In genomic region chr9:90698439-90698838, GRCm38 (mm10) we compare ENCODE assay signal across 16 mouse cellular contexts.
"Had no signal": no experiment of that assay in that cellular context is flagged by ENCODE, and none has a peak within 500 bp of the region (broad histone marks: within the 10 kb centered on the region; RNA-seq: fewer than 3 reads in every experiment).

No protein-coding gene starts in this region.

- DNase-seq: kidney, postnatal 14 days; kidney, postnatal 4 days; layer of hippocampus, postnatal 36 days; liver, embryonic 13.5 days; lung, adult 2 months; lung, postnatal 14 days; lung, postnatal 4 days; right cerebral cortex, postnatal 25 days; spleen, adult 18-20 months; thymus, postnatal 25 days had no signal

- H3K9me3 ChIP-seq: liver, embryonic 13.5 days; midbrain, embryonic 12.5 days; midbrain, embryonic 15.5 days; neural tube, embryonic 13.5 days; stomach, embryonic 15.5 days had no signal

- H3K9ac ChIP-seq: liver, embryonic 13.5 days; midbrain, embryonic 12.5 days; midbrain, embryonic 15.5 days; neural tube, embryonic 13.5 days; stomach, embryonic 15.5 days had no signal

- H3K4me2 ChIP-seq: liver, embryonic 13.5 days; midbrain, embryonic 15.5 days; stomach, embryonic 15.5 days had no signal

- H3K27ac ChIP-seq: left cerebral cortex, adult 2 months; liver, embryonic 13.5 days; midbrain, embryonic 15.5 days; stomach, embryonic 15.5 days had no signal

- H3K27me3 ChIP-seq: liver, embryonic 13.5 days; stomach, embryonic 15.5 days had no signal

- H3K4me1 ChIP-seq: liver, embryonic 13.5 days; stomach, embryonic 15.5 days had no signal

- H3K36me3 ChIP-seq: liver, embryonic 13.5 days; midbrain, embryonic 12.5 days; midbrain, embryonic 15.5 days; neural tube, embryonic 13.5 days; stomach, embryonic 15.5 days had no signal

- H3K4me3 ChIP-seq: left cerebral cortex, adult 2 months; liver, embryonic 13.5 days; midbrain, embryonic 12.5 days; midbrain, embryonic 15.5 days; myocyte; neural tube, embryonic 13.5 days; stomach, embryonic 15.5 days had no signal
